Mouse (Mus musculus) megakaryocyte, embryonic 14.5 days (primary cell): ENCODE results near the gene Medag.

Experiments used
- FLI1 ChIP-seq: IDR thresholded peaks from 2 replicates; pipeline ENCODE4 v1.6.1; 2012; ENCODE audit warnings: low read length, inconsistent platforms, mixed read lengths
- GATA1 ChIP-seq: IDR thresholded peaks from 3 replicates; pipeline ENCODE4 v1.6.1; 2012; ENCODE audit warnings: mixed read lengths, low read length, inconsistent platforms, borderline replicate concordance

DNA sequence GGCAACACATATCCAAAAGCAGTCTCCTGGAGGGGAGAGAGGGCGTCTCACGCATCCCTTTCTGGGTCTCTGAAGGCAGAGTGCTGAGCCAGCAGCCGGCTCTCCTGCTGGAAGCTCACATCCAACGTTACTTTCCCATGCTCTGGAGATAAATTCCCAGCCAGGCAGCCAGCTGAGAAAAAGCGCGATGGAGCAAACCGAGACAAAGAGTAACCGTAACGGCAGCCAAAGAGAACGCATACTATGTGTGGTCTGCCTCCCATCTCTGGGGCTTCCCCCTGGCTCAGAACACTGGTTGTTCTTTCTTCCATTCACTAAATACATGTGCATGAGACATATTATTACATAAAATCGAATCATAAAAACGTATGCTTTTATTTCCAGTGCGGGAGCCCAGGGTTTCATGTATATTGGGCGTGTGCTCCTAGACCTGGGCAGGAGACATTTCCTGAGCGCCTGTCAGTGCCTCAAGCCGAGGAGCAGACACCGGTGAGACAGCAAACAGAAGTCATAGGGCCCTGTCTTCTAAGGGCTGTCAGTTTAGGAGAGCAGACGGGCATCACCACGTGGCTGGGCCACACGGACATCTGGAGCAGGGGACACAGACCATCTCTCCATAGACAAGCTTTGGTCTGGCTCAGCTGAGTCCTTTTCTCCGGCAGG is 42.0 kb upstream of the Medag start:
- TF ChIP-seq GATA1 (no peak), FLI1 (no peak)
